Mouse (Mus musculus) CH12.LX (cell line): ENCODE results near the gene Wfikkn1. TPM values are rescaled to one million over a fixed set of nuclear protein-coding genes. Genes with fewer than 3 reads are reported as not detected.
A peak's percentile ranks its signal among the peaks of the same experiment; 100 is the strongest.

Experiments used
- DNase-seq: peaks from one replicate; pipeline ENCODE4 v3.0.0-alpha.2; 2013; ENCODE audit errors: extremely low read depth
- H3K27ac ChIP-seq: 2 replicates; pipeline ENCODE4 v1.5.1; 2012; ENCODE audit warnings: low read depth, mild to moderate bottlenecking, control low read depth, moderate library complexity; ENCODE audit not compliant: insufficient read depth
- H3K27me3 ChIP-seq: replicated peaks from 2 replicates; pipeline ENCODE3; 2012; ENCODE audit warnings: inconsistent platforms
- H3K36me3 ChIP-seq, 2 experiments: replicated peaks in 1 of 2; 2 replicates each; pipeline versions ENCODE3 to v1.6.1; 2012; ENCODE audit warnings: inconsistent platforms in 1 of 2, low read length in 1 of 2, mild to moderate bottlenecking in 1 of 2, mixed read lengths in 1 of 2, moderate library complexity in 1 of 2; ENCODE audit not compliant: control insufficient read depth in 1 of 2, insufficient read depth in 1 of 2
- H3K4me1 ChIP-seq, 2 experiments: 2 replicates each; pipeline ENCODE4 v1.6.1; 2012; ENCODE audit warnings: inconsistent platforms in 1 of 2, moderate library complexity in 1 of 2; ENCODE audit not compliant: insufficient read depth in 2 of 2, control insufficient read depth in 1 of 2
- H3K4me2 ChIP-seq: 2 replicates; pipeline ENCODE4 v1.6.1; 2012; ENCODE audit warnings: low read depth, mild to moderate bottlenecking, control low read depth; ENCODE audit not compliant: poor library complexity, insufficient read depth, severe bottlenecking
- H3K4me3 ChIP-seq, 3 experiments: fragments of 150-350 bp in 1 of 3; sonication (generic) in 1 of 3; replicated peaks in 1 of 3; 2 replicates each; pipeline versions ENCODE3 to v1.5.1; 2011 to 2012; ENCODE audit warnings: low read depth in 2 of 3, low read length in 2 of 3, mild to moderate bottlenecking in 2 of 3, moderate library complexity in 2 of 3, control low read depth in 1 of 3, improper control_type of control experiment in 1 of 3, inconsistent platforms in 1 of 3, mixed read lengths in 1 of 3; ENCODE audit not compliant: poor library complexity in 1 of 3
- H3K79me2 ChIP-seq: replicated peaks from 2 replicates; pipeline ENCODE4 v1.6.1; 2012; ENCODE audit warnings: mild to moderate bottlenecking, moderate library complexity; ENCODE audit not compliant: control insufficient read depth, poor library complexity, insufficient read depth, severe bottlenecking; ENCODE audit errors: extremely low read depth
- H3K9ac ChIP-seq: 2 replicates; pipeline ENCODE4 v1.6.1; 2012; ENCODE audit warnings: low read depth, mild to moderate bottlenecking, control low read depth, moderate library complexity; ENCODE audit not compliant: insufficient read depth
- H3K9me3 ChIP-seq: replicated peaks from 2 replicates; pipeline ENCODE3; 2012; ENCODE audit warnings: low read length, inconsistent platforms, mixed read lengths
- CHD1 ChIP-seq: IDR thresholded peaks from 2 replicates; pipeline ENCODE4 v1.6.1; 2012; ENCODE audit warnings: low read depth, low read length, improper control_type of control experiment, inconsistent platforms
- CTCF ChIP-seq, 2 experiments: IDR thresholded peaks in 1 of 2; conservative IDR thresholded peaks in 1 of 2; 2 replicates each; pipeline ENCODE4 v1.5.1; 2011 to 2012; ENCODE audit warnings: low read depth in 2 of 2, low read length in 2 of 2, improper control_type of control experiment in 1 of 2, inconsistent platforms in 1 of 2, mild to moderate bottlenecking in 1 of 2, moderate library complexity in 1 of 2
- E2F4 ChIP-seq: IDR thresholded peaks from 2 replicates; pipeline ENCODE4 v1.6.1; 2011; ENCODE audit warnings: low read depth, low read length, improper control_type of control experiment; ENCODE audit not compliant: insufficient replicate concordance
- EP300 ChIP-seq: IDR thresholded peaks from 2 replicates; pipeline ENCODE4 v1.6.1; 2011; ENCODE audit warnings: low read length, improper control_type of control experiment
- ETS1 ChIP-seq: conservative IDR thresholded peaks from 2 replicates; pipeline ENCODE4 v1.6.1; 2012; ENCODE audit warnings: low read depth, mild to moderate bottlenecking, inconsistent platforms, low read length, improper control_type of control experiment, moderate library complexity
- HCFC1 ChIP-seq: IDR thresholded peaks from 2 replicates; pipeline ENCODE4 v1.6.1; 2012; ENCODE audit warnings: low read depth, mild to moderate bottlenecking, inconsistent platforms, low read length, improper control_type of control experiment
- IRF4 ChIP-seq: IDR thresholded peaks from 2 replicates; pipeline ENCODE4 v1.6.1; 2014; ENCODE audit warnings: low read depth, mild to moderate bottlenecking, inconsistent platforms, low read length, improper control_type of control experiment
- JUN ChIP-seq: IDR thresholded peaks from 2 replicates; pipeline ENCODE4 v1.6.1; 2011; ENCODE audit warnings: low read depth, mild to moderate bottlenecking, low read length, improper control_type of control experiment, moderate library complexity; ENCODE audit not compliant: insufficient read depth
- KAT2A ChIP-seq: IDR thresholded peaks from 2 replicates; pipeline ENCODE4 v1.6.1; 2012; ENCODE audit warnings: low read length, improper control_type of control experiment, inconsistent platforms; ENCODE audit not compliant: insufficient replicate concordance
- MEF2A ChIP-seq: IDR thresholded peaks from 2 replicates; pipeline ENCODE4 v1.6.1; 2014; ENCODE audit warnings: low read depth, mild to moderate bottlenecking, inconsistent platforms, low read length, improper control_type of control experiment, borderline replicate concordance
- NRF1 ChIP-seq: IDR thresholded peaks from 2 replicates; pipeline ENCODE4 v1.6.1; 2014; ENCODE audit warnings: low read depth, mild to moderate bottlenecking, inconsistent platforms, low read length, improper control_type of control experiment, moderate library complexity
- POLR2AphosphoS2 ChIP-seq: IDR thresholded peaks from 2 replicates; pipeline ENCODE4 v1.6.1; 2011; ENCODE audit warnings: low read depth, low read length, improper control_type of control experiment
- RAD21 ChIP-seq: IDR thresholded peaks from 2 replicates; pipeline ENCODE4 v1.6.1; 2011; ENCODE audit warnings: low read depth, mild to moderate bottlenecking, low read length, improper control_type of control experiment, moderate library complexity
- RCOR1 ChIP-seq: conservative IDR thresholded peaks from 2 replicates; pipeline ENCODE4 v1.6.1; 2012; ENCODE audit warnings: low read depth, mild to moderate bottlenecking, inconsistent platforms, low read length, improper control_type of control experiment
- SIN3A ChIP-seq: IDR thresholded peaks from 2 replicates; pipeline ENCODE4 v1.6.1; 2012; ENCODE audit warnings: low read length, improper control_type of control experiment, inconsistent platforms
- SMC3 ChIP-seq: IDR thresholded peaks from 2 replicates; pipeline ENCODE4 v1.6.1; 2011; ENCODE audit warnings: low read depth, low read length, improper control_type of control experiment
- UBTF ChIP-seq: IDR thresholded peaks from 2 replicates; pipeline ENCODE4 v1.6.1; 2012; ENCODE audit warnings: low read depth, mild to moderate bottlenecking, inconsistent platforms, low read length, improper control_type of control experiment, moderate library complexity
- USF2 ChIP-seq: conservative IDR thresholded peaks from 2 replicates; pipeline ENCODE4 v1.6.1; 2011; ENCODE audit warnings: low read depth, low read length, improper control_type of control experiment
- ZC3H11A ChIP-seq: IDR thresholded peaks from 2 replicates; pipeline ENCODE4 v1.6.1; 2012; ENCODE audit warnings: low read depth, mild to moderate bottlenecking, inconsistent platforms, low read length, improper control_type of control experiment
- ZMIZ1 ChIP-seq: IDR thresholded peaks from 2 replicates; pipeline ENCODE4 v1.6.1; 2012; ENCODE audit warnings: low read depth, mild to moderate bottlenecking, inconsistent platforms, low read length, improper control_type of control experiment
- ZNF384 ChIP-seq: IDR thresholded peaks from 2 replicates; pipeline ENCODE4 v1.6.1; 2012; ENCODE audit warnings: low read depth, low read length, improper control_type of control experiment, inconsistent platforms
- dilution Hi-C: fragments of 300-500 bp; cut with MboI; formaldehyde crosslinking; loops from 2 replicates; pipeline ENCODE4 v1.14.3; 2020; ENCODE audit warnings: low sequenced_read_pairs; ENCODE audit not compliant: extremely low pct_unique_long_range_greater_than_20kb, extremely low pct_ligation_motif_present
- in situ Hi-C: fragments of 300-500 bp; cut with MboI; formaldehyde crosslinking; loops from 3 replicates; pipeline ENCODE4 v1.14.3; 2019; ENCODE audit warnings: low sequenced_read_pairs, low pct_ligation_motif_present, low pct_unique_long_range_greater_than_20kb, mixed read lengths
- polyA plus RNA-seq: library from polyadenylated mRNA; unstranded; fragments of >175 nt; gene quantifications from 2 replicates; pipeline ENCODE4 v1.2.1, GENCODE M21; 2012; ENCODE audit warnings: low read depth; ENCODE audit not compliant: insufficient read length
- total RNA-seq, 2 experiments: library from RNA; depleted of rRNA; stranded (reverse); fragments of 300-350 nt in 1 of 2; fragments of >200 nt in 1 of 2; gene quantifications; 2 replicates each; pipeline ENCODE4 v1.2.3; 2012 to 2014

Gene Wfikkn1
- total and polyA plus RNA-seq, 3 experiments, result 0.34 to 0.69 TPM; not detected in 1

DNA sequence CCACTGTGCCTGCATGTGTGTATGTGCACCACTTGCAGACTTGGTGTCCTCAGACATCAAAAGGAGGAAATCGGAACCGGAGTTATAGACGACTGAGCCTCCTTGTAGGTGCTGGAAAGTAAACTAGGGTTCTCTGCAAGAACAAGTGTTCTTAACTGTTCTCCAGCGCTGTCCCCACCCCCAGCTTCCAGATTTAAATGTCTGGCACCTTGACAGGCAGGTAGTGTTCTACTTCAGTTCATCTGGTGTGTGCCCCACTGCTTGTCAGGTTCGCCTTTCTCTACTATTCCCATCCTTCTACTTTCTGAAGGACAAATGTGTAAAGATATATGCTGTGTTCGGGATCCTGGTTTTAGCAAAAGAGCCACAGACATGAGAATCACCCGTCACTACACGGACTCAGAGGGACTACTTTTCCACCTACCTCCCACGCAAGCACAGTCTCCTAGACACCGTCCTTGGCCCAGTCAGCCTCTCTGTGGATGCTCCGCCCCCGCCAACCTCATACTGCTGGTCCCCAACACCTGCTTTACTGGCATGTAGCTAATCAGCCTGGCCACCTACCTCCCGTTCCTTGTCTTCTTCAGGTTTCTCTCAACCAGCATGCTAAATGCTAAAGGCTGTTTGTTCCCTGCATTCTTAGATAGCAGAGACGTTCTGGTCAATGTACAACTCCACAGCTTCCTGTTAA, 32.7 kb upstream of the Wfikkn1 start:
- Histone ChIP-seq H3K4me1 (peaks cover 14 to 50% of the 10 kb centered on the region in 2 experiments), H3K9me3 (no peaks in the 10 kb centered on the region), H3K79me2 (peaks cover 24% of the 10 kb centered on the region), H3K9ac (no peak overlapping the region), H3K27ac (no peak overlapping the region), H3K4me2 (no peak overlapping the region), H3K4me3 (no peak overlapping the region), H3K27me3 (no peaks in the 10 kb centered on the region), H3K36me3 (peaks cover 13 to 64% of the 10 kb centered on the region in 2 experiments)
- no peak for DNase-seq
- TF ChIP-seq ZMIZ1 (no peak), MEF2A (no peak), EP300 (no peak), SIN3A (peak; percentile 32; the same call in 1 of the 2 replicates), ZC3H11A (no peak), IRF4 (no peak), UBTF (no peak)
- in situ Hi-C loops, result no loop called here
- dilution Hi-C loops, result no loop called here

DNA sequence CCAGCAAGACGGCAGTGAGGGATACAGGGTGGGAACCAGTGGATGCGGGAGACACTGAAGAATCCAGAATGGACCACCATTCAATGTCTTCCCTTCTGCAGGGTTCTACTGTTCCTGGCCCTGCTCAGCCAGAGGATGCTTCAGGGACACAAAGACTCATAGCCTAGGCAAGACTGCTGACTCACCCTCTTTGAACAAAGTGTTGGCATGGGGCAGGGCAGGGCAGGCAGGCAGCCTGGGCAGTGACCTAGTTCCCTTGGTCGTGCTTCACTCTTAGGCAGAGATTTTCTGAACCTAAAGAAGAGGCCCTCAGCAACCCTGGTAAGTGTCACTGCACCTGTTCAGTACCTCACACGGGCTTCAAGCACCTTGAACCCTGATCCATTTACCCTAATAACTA, 31.2 kb upstream of the Wfikkn1 start:
- H3K9me3 ChIP-seq, result no peaks in the 10 kb centered on the region
- TF ChIP-seq UBTF, result no peak
- TF ChIP-seq KAT2A, result no peak
- no peak for TF ChIP-seq HCFC1
- TF ChIP-seq CTCF (conservative IDR thresholded peaks at IDR 0.05 in 1 of 2, IDR thresholded peaks at IDR 0.05 in 1 of 2; ENCODE audit: low read depth in 2 of 2, low read length in 2 of 2), result no peak
- TF ChIP-seq EP300, result no peak
- no peak for TF ChIP-seq ETS1
- no peak for TF ChIP-seq POLR2AphosphoS2
- TF ChIP-seq RCOR1, result no peak
- TF ChIP-seq JUN, result no peak
- no peak for TF ChIP-seq NRF1
- TF ChIP-seq SMC3, result no peak
- TF ChIP-seq USF2, result no peak
- TF ChIP-seq ZNF384, result no peak
- TF ChIP-seq RAD21, result no peak
- TF ChIP-seq E2F4, result no peak
- TF ChIP-seq CHD1, result no peak
- TF ChIP-seq, all 38 proteins: peak for 0
- H3K4me3 ChIP-seq, result no peak overlapping the region
- H3K4me1 ChIP-seq, result peaks cover 7 to 35% of the 10 kb centered on the region in 2 experiments; a peak in 3 of 4 replicates
- H3K4me2 ChIP-seq, result no peak overlapping the region
- dilution Hi-C loops, result no loop called here
- no peaks in the 10 kb centered on the region for H3K27me3 ChIP-seq
- peaks cover 11% of the 10 kb centered on the region for H3K79me2 ChIP-seq
- in situ Hi-C loops, result no loop called here
- no peak for DNase-seq
- peaks cover 14 to 61% of the 10 kb centered on the region in 2 experiments for H3K36me3 ChIP-seq
- H3K27ac ChIP-seq, result no peak overlapping the region
- no peak overlapping the region for H3K9ac ChIP-seq
